Mouse (Mus musculus) thymus, postnatal 25 days (tissue): ENCODE data around the gene Rhd.
"Not testable (repeated sequence)": the region's sequence is repeated elsewhere in the genome, so short reads cannot be mapped to it uniquely, and the experiment has no call there.

Experiments
- DNase-seq: peaks from one replicate; pipeline ENCODE4 v3.0.0; 2022

Gene Rhd

DNA sequence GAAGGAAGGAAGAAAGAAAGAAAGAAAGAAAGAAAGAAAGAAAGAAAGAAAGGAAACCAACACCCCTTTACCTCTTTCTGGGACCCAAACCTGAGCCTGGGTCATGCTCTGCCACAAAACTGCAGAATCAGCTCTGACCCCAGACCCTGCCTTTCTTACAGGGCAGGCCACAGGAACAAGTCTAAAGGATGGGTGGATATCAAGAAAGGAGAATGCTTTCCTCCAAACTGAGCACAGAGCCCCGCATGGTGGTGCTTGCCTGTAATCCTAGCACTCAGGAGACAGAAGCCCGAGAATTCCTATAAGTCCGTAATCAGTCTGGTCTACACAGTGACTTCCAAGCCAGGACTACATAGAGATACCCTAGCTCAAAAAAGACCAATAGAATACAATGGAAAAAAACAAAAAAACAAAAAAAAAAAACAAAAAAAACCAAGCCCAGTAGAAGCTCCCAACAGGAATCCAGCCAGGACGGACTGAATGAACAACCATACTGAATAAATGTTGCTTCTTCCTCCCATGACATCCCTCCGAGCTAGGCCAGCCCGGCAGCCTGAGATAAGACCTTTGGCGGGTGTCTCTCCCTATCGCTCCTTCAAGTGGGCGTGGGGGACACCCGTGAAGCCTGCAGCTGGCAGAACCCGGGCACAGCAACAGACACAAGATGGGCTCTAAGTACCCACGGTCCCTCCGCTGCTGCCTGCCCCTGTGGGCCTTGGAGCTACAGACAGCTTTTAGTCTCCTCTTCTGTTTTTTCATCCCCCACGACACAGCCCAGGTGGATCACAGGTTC is at the start of gene Rhd:
Gene Rhd (plus strand): TSS at position 600 of the 793 bp plus-strand sequence.
- DNase-seq = no peak

DNA sequence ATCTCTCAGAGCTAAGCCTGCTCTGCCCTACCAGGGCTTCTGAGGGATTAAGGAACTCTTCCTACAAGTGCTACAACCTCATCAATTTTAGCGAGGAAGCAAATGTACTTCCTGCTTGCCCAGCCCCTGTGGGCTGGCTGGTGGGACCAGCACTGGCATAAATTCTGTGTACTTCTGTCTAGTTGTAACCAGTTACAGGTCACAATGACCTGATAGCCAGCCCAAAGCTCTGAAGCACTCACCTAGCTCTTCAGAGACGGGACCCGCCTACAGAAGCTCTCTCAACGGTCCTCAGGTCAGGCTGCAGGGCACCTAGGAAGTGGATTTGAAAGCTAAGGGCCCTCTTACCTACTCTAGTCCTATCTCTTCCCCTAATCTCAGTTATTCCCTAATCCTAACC is 46.6 kb upstream of the Rhd start:
- no peak for DNase-seq

DNA sequence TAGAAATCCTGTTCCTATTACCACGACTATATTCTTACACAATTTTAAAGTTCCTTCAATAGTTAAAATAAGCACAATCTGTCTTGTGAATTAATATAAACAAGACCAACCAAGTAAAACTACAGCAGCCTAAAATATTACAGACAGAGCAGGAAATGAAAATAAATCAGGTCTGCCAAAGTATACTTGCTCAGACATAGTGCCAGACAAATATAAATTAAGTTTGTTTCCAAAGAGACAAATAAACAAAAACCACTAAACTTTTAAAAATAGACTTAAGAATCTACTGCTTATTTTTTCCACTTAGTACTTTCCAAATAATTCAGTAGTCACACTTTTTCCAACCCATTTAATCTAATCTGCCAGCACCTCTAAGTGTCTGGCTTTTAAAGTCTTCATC is 43.3 kb upstream of the Rhd start:
- DNase-seq = no peak

DNA sequence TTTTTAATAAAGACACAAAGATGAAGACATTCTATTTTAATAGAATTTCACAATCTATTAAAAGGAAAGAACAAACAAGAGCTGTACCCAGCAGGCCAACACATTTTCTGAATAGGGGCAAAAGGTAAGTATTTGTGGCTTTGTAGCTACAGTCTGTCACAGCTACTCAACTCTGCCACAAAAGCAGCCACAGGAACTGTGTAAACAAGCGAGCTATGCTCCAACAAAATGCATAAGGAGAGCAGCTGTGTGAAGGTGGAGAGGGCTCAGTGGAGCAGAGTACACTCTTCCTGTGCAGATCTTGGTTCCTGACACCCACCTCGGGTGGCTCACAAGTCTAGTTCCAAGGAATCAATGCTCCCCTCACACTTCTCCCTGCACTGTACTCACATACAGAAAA is 40.8 kb upstream of the Rhd start:
- no peak for DNase-seq

DNA sequence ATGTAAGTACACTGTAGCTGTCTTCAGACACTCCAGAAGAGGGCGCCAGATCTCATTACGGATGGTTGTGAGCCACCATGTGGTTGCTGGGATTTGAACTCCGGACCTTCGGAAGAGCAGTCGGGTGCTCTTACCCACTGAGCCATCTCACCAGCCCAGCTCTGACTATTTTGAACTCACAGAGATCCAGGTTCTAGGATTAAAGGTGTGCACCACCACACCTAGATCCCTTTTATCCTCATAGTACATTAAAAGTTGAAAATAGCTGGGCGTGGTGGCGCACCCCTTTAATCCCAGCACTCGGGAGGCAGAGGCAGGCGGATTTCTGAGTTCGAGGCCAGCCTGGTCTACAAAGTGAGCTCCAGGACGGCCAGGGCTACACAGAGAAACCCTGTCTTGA is 38.5 kb upstream of the Rhd start:
- not testable (repeated sequence) for DNase-seq

DNA sequence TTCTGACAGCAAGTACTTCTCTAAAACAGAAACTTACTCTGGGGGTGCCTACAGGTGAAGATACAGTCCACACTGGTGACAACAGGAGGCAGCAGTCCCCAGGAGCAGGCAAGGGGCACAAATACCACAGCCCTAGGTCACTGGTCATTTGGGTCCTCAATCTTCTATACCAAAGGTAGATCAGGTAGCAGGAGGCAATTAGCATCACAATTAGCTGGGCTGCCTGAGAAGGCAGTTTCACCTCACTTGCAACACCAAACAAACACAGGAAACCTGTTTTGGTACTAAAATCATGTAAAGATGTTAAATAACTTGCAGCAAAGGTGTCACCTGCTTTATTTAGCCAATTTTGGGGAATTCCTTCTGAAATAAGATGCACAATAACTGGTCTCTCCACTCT is 38.0 kb upstream of the Rhd start:
- DNase-seq = no peak

DNA sequence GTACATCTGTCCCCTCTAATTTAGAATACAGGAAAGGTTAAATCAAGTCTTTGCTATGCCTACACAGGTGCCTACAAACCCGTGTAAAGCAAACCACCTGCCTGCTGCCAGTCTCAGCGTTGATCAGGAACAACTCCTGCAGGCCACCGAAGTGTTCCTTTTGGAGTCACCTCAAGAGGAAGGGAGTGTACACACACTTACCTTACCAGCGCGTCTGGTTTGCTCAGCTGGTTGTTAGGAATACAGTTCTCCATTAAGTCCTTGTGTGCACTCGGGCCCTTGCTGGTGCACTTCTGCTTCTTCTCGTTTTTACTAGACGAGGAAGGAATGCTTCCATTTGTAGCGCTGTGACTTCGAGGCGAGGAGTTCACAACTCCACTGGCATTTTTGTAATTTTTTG is 36.5 kb upstream of the Rhd start:
- DNase-seq = no peak

DNA sequence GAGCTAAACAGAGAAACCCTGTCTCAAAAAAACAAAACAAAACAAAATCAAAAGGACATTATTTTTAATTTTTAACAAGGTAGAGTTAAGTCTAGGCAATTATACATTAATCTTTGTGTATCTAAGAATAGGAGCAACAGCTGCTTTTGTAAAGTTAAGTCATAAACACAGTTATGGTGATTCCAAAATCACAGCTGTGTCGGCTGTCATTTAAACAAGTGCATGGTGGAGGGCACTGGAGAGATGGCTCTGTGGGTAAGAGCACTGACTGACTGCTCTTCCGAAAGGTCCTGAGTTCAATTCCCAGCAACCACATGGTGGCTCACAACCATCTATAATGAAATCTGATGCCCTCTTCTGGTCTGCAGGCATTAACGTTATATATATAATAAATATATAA is 32.4 kb upstream of the Rhd start:
- DNase-seq = no peak

DNA sequence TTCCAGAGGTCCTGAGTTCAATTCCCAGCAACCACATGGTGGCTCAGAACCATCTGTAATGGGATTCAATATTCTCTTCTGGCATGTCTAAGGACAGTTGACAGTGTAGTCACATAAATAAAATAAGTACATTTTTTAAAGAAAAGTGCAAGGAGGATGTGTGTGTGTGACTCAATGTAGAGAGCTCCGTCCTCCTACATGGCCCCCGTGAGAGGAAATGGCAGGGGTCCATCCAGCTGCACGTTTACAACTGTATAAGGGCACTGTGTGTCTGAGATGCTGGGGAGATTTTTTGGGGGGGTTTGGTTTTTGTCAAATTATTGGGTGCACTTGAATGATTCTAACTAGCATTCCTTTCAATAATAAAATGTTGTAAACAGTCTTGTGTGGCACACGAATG is 28.9 kb upstream of the Rhd start:
- no peak for DNase-seq

DNA sequence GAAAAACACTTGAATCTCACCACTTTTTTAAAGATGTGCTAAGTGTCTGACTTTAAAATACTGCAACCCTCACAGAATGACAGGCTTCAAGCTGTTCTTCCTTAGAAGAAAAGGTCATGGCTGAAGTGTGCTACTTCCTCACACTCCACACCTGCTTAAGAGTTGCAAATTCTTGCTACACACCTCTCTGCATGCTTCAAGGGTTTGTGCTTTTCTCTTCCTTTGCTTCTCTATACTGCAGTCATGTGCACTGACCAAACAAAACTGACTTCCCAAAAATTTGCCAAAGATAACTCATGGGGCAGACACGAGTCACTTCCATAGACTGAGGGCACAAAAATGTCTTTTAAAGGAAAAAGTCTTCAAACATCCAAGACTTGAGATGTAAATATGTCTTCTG is 26.1 kb upstream of the Rhd start:
- no peak for DNase-seq

DNA sequence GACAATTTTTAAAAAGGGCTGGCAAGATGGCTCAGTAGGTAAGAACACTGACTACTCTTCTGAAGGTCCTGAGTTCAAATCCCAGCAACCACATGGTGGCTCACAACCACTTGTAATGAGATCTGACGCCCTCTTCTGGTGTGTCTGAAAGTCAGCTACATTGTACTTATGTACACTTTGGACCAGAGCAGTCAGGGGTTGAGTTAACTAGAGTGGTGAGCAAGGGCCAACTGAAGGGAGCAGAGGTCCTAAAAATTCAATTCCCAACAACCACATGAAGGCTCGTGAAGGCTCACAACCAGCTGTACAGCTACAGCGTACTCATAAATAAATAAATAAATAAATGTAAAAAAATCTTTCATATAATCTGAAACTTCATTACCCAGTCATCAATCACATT is 25.6 kb upstream of the Rhd start:
- not testable (repeated sequence) for DNase-seq

DNA sequence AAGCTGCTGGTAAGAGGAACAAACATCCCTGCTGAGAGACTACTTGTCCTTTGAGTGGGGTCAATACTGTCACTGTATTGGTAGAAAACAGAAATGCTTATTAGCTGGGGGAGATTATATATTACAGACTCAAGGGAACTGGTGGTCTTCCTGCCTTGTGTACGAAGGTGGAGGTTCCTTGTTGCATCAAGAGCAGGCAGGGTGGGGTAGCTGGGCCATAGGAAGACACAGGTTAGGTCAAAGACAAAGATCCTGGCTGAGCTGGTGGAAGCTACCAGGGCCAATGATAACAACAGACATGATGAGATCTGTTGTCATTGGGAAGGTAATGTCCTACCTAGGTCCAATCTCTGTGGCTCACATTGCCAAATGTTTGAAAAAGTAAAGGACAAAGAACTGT is 24.1 kb upstream of the Rhd start:
- DNase-seq = no peak

DNA sequence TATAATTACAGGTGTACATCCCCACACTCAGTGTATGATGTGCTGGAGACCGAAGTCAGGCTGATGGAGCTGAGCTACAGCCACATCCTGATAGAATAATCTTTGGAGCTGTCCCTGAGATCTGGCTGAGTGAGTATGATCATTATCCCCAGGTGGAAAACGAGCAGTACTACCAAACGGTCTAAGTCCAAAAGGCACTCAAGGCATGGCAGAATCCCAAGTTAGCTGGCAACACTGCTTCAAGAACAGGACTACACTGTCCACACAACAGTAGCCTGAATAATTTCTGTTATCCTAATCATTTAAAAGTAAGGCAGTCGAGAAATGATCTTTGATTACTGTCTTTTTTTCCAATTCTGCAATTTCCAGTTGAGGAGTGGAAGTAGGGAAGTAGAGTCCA is 20.8 kb upstream of the Rhd start:
- no peak for DNase-seq

DNA sequence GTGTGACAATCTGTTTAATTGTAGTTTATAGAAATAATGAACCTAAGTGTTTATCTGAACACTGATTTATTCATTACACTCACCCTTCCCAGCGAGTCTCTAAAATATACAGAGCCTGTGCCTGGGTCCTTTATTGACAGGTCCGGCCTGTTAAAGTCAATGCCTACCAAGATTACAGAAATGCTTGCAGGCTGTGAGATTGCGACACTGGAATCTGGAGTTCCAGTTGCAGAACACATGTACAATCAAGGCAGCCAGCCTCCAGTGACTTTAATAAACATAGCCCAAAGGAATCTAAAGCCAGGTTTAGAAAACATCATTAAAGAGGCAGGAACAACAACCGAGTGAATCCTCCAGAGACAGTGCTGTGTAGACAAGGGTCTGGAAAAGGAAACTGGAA is 16.7 kb upstream of the Rhd start:
- no peak for DNase-seq

DNA sequence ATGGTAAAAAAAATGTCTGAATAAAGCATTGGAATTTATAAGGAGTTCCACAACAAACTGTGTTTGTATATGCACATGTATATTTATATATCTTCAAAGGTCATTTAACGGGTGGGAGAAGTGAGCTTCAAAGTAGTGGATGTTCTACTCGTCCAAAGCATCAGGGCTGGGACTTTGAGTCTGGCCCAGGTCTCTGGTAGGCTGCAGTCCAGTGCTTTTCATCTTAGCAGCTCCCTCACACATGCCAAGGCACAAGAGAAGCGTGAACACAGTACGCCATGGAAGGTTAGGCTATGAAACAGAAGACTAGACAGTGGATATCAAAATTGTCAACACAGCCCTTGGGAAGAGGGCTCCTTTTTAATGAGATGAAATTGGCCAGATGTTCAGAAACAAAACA is 13.8 kb upstream of the Rhd start:
- DNase-seq = no peak

DNA sequence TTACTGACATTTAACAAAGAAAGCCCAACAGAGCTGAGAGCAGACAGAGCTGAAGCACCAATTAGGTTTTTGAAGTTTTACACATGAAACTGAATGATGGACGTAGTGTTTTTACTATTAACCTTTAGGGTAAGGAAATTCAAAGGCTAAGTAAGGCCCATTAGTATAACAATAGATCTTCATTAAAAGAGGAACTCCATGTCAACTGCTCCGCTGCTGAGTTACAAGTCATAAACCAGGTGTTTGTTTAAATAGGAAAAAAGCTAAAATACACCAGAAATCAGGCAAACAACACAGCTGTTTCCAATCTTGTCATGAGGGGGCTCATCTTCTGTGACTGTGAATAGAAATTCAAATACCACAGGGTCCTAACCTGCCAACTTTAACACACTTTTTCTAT is 13.1 kb upstream of the Rhd start:
- no peak for DNase-seq

DNA sequence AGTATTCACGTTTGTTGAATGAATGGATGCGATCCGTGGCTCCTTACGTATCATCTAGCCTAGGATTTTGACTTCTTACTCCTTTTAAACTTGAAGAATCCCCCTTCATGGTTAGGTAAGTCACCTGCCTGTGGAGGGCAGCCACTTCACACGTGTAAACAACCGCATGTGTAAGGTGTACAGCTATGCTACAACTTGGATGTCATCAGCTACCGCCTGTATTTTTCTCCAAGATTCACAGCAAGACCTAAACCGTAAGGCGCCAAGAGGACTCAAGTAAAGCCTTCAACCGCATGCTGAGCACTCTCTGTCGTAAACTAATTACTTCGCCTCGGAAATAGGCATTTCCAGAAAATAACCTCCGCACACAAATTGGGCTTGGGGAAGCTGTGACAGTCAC is 12.5 kb upstream of the Rhd start:
- DNase-seq = no peak

DNA sequence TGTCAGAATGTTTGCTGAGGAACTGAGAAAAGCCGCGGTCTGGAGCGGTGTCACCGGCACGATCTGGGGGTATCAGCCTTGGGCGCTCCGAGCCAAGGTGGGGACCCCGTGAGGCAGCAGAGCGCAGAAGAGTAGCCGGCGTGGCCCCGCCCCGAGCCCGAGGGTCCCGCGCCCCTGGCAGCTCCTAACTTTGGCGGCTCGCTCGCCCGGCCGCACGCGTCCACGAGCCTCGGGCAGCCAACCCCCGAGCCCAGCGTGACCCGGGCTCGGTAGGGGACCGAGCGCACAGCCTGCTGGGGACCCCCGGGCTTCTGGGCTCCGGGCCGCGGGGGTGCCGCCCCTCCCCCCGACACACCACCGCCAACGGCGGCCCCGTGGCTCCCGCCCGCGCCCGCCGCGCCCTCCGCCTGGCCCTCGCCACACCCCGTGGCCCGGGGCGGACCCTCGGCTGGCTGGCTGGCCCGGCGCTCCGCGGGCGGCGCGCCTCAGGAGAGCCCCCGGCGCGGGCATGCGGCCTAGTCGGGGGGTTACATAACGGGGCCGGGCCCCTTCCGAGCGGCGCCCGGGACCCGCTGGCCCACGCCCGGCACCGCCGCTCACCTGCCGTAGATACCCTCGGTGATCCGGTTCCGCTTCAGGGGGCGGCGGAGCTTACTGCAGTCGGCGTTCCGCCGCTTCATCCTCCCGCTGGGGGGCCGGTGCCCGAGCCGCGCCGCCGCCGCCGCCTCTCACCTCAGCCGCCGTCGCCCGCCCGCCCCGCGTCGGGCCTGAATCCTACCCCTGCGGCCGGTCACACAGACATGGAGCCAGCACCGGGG is 11.7 kb upstream of the Rhd start:
- DNase-seq = peak; percentile 59

DNA sequence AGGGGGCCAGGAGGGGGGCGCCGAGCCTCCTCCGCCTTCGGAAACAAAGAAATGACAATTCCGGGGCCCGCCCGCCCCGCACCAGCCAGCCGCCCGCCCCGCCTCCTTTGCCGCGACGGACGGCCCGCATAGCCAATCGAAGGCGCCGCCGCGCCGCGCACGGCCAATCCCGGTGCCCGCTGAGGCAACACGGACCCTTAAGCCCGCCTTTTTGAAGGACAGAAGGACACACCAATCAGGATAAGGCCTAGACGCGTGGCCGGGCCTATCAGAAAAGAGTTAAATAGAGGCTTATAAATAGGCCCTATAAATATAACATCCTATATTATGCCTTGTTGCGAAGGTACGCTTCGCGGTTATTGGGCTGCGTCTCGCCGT is 11.1 kb upstream of the Rhd start, which contains the start of gene Maco1:
Gene Maco1 (minus strand): TSS at position 87 of the 378 bp plus-strand sequence.
- DNase-seq = peak; percentile 100

DNA sequence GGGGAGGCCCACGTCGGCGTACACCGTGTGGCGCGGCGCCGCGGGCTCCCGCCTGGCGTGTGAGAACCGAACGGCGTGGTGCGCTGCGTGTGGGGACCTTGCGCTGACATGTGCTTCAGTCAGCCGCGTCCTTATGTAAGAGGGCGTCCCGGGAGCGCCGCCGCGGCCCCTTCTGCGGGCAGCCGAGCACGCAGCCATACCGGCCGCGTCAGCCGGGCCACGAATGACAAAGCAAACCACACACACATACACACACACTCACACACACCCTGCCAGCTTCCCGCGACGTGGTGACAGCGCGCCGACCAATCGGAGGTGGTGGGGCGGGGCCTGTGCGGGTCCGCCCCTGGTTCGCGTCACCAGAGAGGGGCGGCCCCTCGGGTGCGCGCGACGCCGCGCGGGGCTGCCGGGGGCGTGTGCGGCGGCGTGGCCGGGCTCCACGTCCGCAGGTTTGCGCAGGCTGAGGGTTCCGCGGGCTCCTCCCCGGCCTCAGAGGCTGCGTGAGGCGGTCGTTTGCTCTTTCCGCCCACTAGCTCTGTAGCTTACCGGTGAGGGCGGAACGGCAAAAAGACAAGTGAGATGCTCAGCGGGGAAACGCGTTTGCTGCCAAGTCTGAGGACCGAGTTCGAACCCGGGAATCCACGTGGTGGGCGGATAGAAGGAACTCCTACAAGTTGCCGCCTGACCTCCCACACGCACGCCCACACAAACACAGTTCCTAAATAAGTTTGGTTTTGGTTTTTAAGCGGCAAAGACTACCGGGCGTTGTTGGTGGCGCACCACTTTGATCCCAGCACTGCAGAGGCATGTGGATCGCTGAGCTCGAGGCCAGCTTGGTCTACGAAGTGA is 10.5 kb upstream of the Rhd start:
- DNase-seq = peak; percentile 94

DNA sequence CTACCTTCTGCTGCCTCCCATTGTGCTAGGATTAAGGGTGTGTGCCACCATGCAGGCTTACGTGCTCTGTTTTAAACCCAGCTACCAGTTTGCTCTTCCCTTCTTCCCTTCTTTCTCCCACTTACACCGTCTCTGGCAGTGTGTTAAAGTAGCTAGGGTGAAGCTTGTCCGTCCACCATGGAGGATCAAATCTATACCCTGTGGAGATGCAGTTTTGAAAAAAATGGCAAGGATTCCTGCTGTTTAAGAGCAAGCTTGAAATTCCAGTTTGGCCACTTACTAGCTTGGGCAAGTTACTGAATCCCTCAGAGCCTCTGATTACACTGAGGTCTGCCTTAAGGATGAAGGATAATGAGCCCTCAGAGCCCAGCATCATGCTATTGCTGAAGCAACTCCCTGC is 9.0 kb upstream of the Rhd start:
- no peak for DNase-seq

DNA sequence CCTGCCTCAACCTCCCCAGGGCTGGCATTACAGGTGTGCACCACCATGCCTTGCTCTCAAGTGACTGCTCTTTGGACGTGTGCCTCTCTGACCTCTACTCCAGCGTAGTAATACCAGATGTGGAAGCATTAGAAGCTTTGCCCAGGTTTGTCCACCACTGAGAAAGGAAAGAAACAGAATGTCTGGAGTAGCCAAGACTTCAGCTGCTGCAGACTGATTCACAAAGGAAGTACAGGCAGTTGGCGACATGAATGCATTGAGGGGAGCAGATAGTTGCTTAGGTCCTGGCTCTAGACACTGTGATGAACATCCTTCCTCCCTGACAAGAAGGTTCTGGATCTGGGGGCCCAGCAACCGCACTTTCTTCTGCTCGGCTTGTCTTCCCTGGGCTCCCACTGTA is 8.3 kb upstream of the Rhd start:
- DNase-seq = no peak

DNA sequence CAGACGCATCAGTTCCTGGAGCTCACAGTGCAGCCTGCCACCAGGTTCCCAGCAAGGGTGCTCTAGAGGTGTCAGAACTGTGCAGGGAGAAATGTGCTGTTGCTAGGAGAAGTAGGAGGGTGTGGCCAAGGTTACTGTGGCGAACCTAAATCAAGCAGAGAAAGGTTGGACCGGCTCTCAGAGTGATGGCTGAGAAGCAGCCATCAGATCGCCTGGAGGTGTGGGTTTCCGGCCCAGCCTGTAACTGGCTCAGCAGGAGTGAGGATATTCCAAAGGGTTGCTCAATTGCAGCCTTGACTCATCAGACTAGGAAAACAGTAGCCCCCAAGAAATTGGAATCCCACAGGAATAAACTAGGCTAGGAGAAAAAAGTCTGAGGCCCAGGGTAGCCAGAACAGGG is 7.8 kb upstream of the Rhd start:
- DNase-seq = no peak

DNA sequence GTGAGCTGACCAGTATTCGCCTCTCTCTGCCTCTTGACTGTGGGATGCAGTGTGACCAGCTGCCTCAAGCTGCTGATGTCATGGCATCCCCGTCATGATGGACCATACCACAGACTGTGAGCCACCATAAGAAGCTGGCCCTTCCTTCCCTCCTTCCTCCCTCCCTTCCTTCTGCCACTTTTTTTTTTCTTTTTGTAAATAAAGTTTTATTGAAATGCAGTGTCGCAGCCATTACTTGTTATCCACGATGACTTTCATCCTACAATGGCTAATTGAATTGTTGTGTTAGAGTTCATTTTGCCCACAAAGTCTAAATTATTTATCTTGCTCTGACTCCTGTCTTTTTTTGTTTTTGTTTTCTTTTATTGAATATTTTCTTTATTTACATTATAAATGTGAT is 5.8 kb upstream of the Rhd start:
- no peak for DNase-seq
